Mouse (Mus musculus) heart, embryonic 14.5 days (tissue): ENCODE measurements around the gene Zfp770. TPM values are rescaled to one million over a fixed set of nuclear protein-coding genes. Genes with fewer than 3 reads are reported as not detected.

Experiments
- ATAC-seq: fragments of 200-750 bp; cut with Nextera tagmentation; 2 replicates; pipeline ENCODE4 v1.8.0; 2017; ENCODE audit warnings: low read depth, moderate TSS enrichment; ENCODE audit not compliant: insufficient number of reproducible peaks, insufficient read depth, low FRiP score
- H3K27ac ChIP-seq, 2 experiments: fragments of 200-500 bp in 1 of 2; fragments of 300-500 bp in 1 of 2; sonication (generic) in 1 of 2; replicated peaks in 1 of 2; 2 replicates each; pipeline ENCODE4 v1.5.1; 2012 to 2014; ENCODE audit warnings: low read depth in 2 of 2, low read length in 2 of 2, control low read depth in 1 of 2, mild to moderate bottlenecking in 1 of 2, mixed read lengths in 1 of 2; ENCODE audit not compliant: control insufficient read depth in 1 of 2, insufficient read depth in 1 of 2
- H3K27me3 ChIP-seq: fragments of 300-500 bp; sonication (generic); 2 replicates; pipeline ENCODE4 v1.6.1; 2014; ENCODE audit warnings: mild to moderate bottlenecking, low read length, control low read depth; ENCODE audit not compliant: control insufficient read depth, insufficient read depth
- H3K36me3 ChIP-seq: fragments of 300-500 bp; sonication (generic); 2 replicates; pipeline ENCODE4 v1.6.1; 2014; ENCODE audit warnings: mild to moderate bottlenecking, control low read depth, low read length, mixed read lengths; ENCODE audit not compliant: control insufficient read depth, insufficient read depth
- H3K4me1 ChIP-seq, 2 experiments: fragments of 200-500 bp in 1 of 2; fragments of 300-500 bp in 1 of 2; sonication (generic) in 1 of 2; 2 replicates each; pipeline ENCODE4 v1.6.1; 2012 to 2014; ENCODE audit warnings: low read length in 2 of 2, control low read depth in 1 of 2, mixed read lengths in 1 of 2; ENCODE audit not compliant: control insufficient read depth in 2 of 2, insufficient read depth in 2 of 2
- H3K4me2 ChIP-seq: fragments of 300-500 bp; sonication (generic); 2 replicates; pipeline ENCODE4 v1.6.1; 2014; ENCODE audit warnings: mild to moderate bottlenecking, low read length
- H3K4me3 ChIP-seq, 2 experiments: fragments of 200-500 bp in 1 of 2; fragments of 300-500 bp in 1 of 2; sonication (generic) in 1 of 2; 2 replicates each; pipeline ENCODE4 v1.5.1; 2012 to 2014; ENCODE audit warnings: low read length in 2 of 2, mild to moderate bottlenecking in 2 of 2, control low read depth in 1 of 2, low read depth in 1 of 2, moderate library complexity in 1 of 2; ENCODE audit not compliant: control insufficient read depth in 1 of 2, insufficient read depth in 1 of 2
- H3K9ac ChIP-seq: fragments of 300-500 bp; sonication (generic); 2 replicates; pipeline ENCODE4 v1.6.1; 2014; ENCODE audit warnings: mild to moderate bottlenecking, low read length
- H3K9me3 ChIP-seq: fragments of 300-500 bp; sonication (generic); 2 replicates; pipeline ENCODE4 v1.6.1; 2016; ENCODE audit warnings: low read length, control low read depth; ENCODE audit not compliant: control insufficient read depth
- WGBS: fragments of 180-500 bp; shearing (Covaris S2); extraction: QIAGEN DNeasy Blood & Tissue Kit; methylation state at CpG from one replicate; pipeline ENCODE4 v1.1.7; 2014; 5-methylcytosine and 5-hydroxymethylcytosine counted together
- polyA plus RNA-seq: library from polyadenylated mRNA; unstranded; fragments of >200 nt; fragmentation: Nextera tagmentation; extraction: Ambion mirVana; gene quantifications from 2 replicates; pipeline ENCODE4 v1.2.1, GENCODE M21; 2014

Zfp770 gene
- polyA plus RNA-seq, 1 experiment from 2014 or later = 4.8 TPM

GRCm38 (mm10) chr2:114161978-114162377 is 39.3 kb downstream of the Zfp770 start:
- no peaks in the 10 kb centered on the region for H3K4me1 ChIP-seq
- no peak overlapping the region for H3K9ac ChIP-seq
- peaks cover 83% of the 10 kb centered on the region for H3K36me3 ChIP-seq
- ATAC-seq = no peak
- H3K4me2 ChIP-seq = no peak overlapping the region
- H3K27me3 ChIP-seq = no peaks in the 10 kb centered on the region
- WGBS = 94% methylated on average over 1 of the region's 1 CpGs
- H3K4me3 ChIP-seq = no peak overlapping the region
- H3K27ac ChIP-seq = no peak overlapping the region
- H3K9me3 ChIP-seq = no peaks in the 10 kb centered on the region

DNA sequence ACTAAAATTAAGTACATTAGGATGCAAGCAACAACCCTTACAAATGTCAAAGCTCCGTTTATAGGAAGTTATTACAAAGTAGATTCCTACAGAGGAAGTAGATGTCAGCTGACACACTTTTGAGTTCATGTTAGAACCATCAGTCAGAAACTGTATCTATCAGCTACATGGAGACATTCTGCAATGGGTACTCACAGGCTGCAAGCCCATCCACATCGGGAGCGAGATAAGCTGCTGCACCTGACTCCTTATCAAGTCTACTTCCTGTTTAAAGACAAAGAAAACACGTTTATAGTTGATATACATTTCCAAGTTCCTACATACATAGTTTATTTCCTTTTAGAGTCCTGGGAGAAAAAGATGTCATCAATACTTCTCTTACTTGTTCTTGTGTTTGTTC is 43.9 kb downstream of the Zfp770 start:
- Histone ChIP-seq H3K4me2 (no peak overlapping the region), H3K9me3 (no peaks in the 10 kb centered on the region), H3K27ac (no peak overlapping the region), H3K9ac (no peak overlapping the region), H3K27me3 (no peaks in the 10 kb centered on the region), H3K36me3 (peaks cover 91% of the 10 kb centered on the region), H3K4me3 (no peak overlapping the region), H3K4me1 (no peaks in the 10 kb centered on the region)
- no peak for ATAC-seq
- 52% methylated on average over 4 of the region's 4 CpGs for WGBS

GRCm38 (mm10) chr2:114156639-114157038 is 44.6 kb downstream of the Zfp770 start:
- Histone ChIP-seq H3K36me3 (peaks cover 92% of the 10 kb centered on the region), H3K4me1 (no peaks in the 10 kb centered on the region), H3K4me2 (no peak overlapping the region), H3K27ac (no peak overlapping the region), H3K27me3 (no peaks in the 10 kb centered on the region), H3K9me3 (no peaks in the 10 kb centered on the region), H3K9ac (no peak overlapping the region), H3K4me3 (no peak overlapping the region)
- no peak for ATAC-seq
- 77% methylated on average over 1 of the region's 1 CpGs for WGBS

DNA sequence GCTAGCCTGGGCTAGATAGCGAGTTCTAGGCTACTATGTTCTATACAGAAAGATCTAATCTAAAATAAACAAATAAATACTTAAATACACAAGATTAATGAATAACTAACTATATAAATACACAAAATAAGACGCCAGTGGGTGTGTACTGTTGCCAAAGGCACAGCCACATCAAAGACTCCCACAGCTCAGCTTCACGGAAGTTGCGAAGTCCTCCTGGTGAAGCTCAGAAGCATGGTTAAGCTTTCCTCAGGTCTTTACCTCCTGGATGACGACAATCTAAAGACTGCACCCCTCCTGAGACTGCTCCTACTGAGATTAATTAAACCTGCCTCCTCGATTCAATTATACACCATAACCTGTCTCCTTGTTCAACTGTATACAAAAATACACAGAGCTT is 48.0 kb downstream of the Zfp770 start:
- Histone ChIP-seq H3K4me3 (no peak overlapping the region), H3K27ac (no peak overlapping the region), H3K36me3 (peaks cover 91% of the 10 kb centered on the region), H3K9ac (no peak overlapping the region), H3K27me3 (no peaks in the 10 kb centered on the region), H3K4me1 (no peaks in the 10 kb centered on the region), H3K9me3 (no peaks in the 10 kb centered on the region), H3K4me2 (no peak overlapping the region)
- WGBS = 93% methylated on average over 6 of the region's 6 CpGs
- ATAC-seq = no peak

GRCm38 (mm10) chr2:114146864-114147458 is 54.3 kb downstream of the Zfp770 start:
- H3K27ac ChIP-seq = no peak overlapping the region
- H3K4me2 ChIP-seq = no peak overlapping the region

DNA sequence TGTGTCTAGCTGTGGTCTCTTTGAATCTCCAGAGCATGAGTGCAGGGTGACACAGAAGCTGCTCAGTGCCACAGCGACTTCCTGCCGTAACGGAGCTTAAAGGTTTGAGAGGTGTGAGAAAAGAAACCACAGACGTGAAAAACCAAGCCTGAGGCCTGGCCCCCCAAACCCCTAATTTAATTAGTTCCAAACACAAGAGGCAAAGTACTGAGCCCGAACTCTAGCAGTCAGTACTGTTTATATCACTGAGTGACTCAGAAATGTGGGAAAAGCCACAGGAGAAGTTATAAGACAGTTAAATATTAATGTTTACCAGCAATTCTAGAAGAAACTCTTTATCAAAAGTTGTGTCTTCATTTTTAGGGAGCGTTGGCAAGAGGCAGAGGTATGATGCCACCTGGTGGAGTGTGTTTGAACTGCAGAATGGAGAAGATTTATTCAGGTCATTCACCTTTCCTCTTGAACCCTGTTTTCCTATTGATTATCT is 55.9 kb downstream of the Zfp770 start:
- no peak for ATAC-seq
- Histone ChIP-seq H3K36me3 (peaks cover 92% of the 10 kb centered on the region), H3K27me3 (no peaks in the 10 kb centered on the region), H3K4me1 (no peaks in the 10 kb centered on the region), H3K4me3 (no peak overlapping the region), H3K9ac (no peak overlapping the region), H3K27ac (no peak overlapping the region), H3K4me2 (no peak overlapping the region), H3K9me3 (no peaks in the 10 kb centered on the region)
- 69% methylated on average over 6 of the region's 6 CpGs for WGBS

More at GRCm38 (mm10) chr2:114146864-114147458, 54.3 kb downstream of the Zfp770 start:
- Histone ChIP-seq H3K4me3 (no peak overlapping the region), H3K4me1 (no peaks in the 10 kb centered on the region), H3K9me3 (no peaks in the 10 kb centered on the region), H3K36me3 (peaks cover 91% of the 10 kb centered on the region), H3K9ac (no peak overlapping the region), H3K27me3 (no peaks in the 10 kb centered on the region)
- no peak for ATAC-seq
- WGBS = 90% methylated on average over 15 of the region's 15 CpGs

GRCm38 (mm10) chr2:114144915-114145314 is 56.4 kb downstream of the Zfp770 start:
- no peak overlapping the region for H3K9ac ChIP-seq
- H3K27ac ChIP-seq = no peak overlapping the region
- no peaks in the 10 kb centered on the region for H3K27me3 ChIP-seq
- no peak overlapping the region for H3K4me2 ChIP-seq
- no peaks in the 10 kb centered on the region for H3K4me1 ChIP-seq
- no peaks in the 10 kb centered on the region for H3K9me3 ChIP-seq
- H3K36me3 ChIP-seq = peaks cover 92% of the 10 kb centered on the region
- WGBS = 90% methylated on average over 5 of the region's 5 CpGs
- H3K4me3 ChIP-seq = no peak overlapping the region
- no peak for ATAC-seq

DNA sequence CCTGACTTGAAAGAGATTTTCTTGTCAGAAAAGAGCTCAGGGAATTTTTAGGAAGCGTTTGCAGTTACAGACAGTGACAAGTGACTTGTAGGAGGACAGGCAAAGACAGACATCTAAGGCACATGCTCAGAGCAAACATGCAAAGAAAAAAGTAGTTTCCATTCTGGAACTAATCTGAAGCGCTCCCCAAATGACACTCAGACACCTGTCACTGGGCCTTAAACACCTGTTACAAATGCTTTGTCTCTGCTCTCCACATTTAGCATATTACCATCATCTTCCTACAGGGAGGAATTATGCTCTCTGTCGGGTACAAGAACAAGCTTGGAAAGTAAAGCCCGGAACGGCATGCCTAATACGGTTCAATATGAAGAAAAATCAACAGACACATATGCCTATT is 57.4 kb downstream of the Zfp770 start:
- no peak overlapping the region for H3K4me3 ChIP-seq
- no peaks in the 10 kb centered on the region for H3K27me3 ChIP-seq
- peaks cover 93% of the 10 kb centered on the region for H3K36me3 ChIP-seq
- H3K9me3 ChIP-seq = no peaks in the 10 kb centered on the region
- no peak overlapping the region for H3K4me2 ChIP-seq
- H3K9ac ChIP-seq = no peak overlapping the region
- H3K4me1 ChIP-seq = no peaks in the 10 kb centered on the region
- no peak overlapping the region for H3K27ac ChIP-seq
- no peak for ATAC-seq
- WGBS = 91% methylated on average over 6 of the region's 6 CpGs
